In genomic region chr6:148133536-148133935, GRCm38 (mm10) we compare ENCODE assay signal across 25 mouse cellular contexts.
"Had no signal": no experiment of that assay in that cellular context is flagged by ENCODE, and none has a peak within 500 bp of the region (broad histone marks: within the 10 kb centered on the region; RNA-seq: fewer than 3 reads in every experiment).

No protein-coding gene starts in this region.

- H3K9ac ChIP-seq: heart, embryonic 13.5 days; heart, embryonic 15.5 days; hindbrain, embryonic 14.5 days; kidney, embryonic 15.5 days; limb, embryonic 13.5 days; limb, embryonic 15.5 days; liver, embryonic 12.5 days; liver, embryonic 14.5 days had no signal

- H3K36me3 ChIP-seq: heart, embryonic 13.5 days; heart, embryonic 15.5 days; kidney, embryonic 15.5 days; limb, embryonic 13.5 days; limb, embryonic 15.5 days; liver, embryonic 12.5 days had no signal

- ATAC-seq: hindbrain, postnatal 0 days; intestine, embryonic 16.5 days; liver, embryonic 12.5 days had no signal

- H3K4me1 ChIP-seq: heart, embryonic 13.5 days; heart, embryonic 15.5 days; kidney, embryonic 15.5 days; limb, embryonic 13.5 days; limb, embryonic 15.5 days; liver, embryonic 12.5 days had no signal

- H3K4me2 ChIP-seq: heart, embryonic 11.5 days; heart, embryonic 13.5 days; heart, embryonic 15.5 days; hindbrain, embryonic 14.5 days; kidney, embryonic 15.5 days; limb, embryonic 13.5 days; limb, embryonic 15.5 days; liver, embryonic 12.5 days had no signal

- H3K9me3 ChIP-seq: heart, embryonic 13.5 days; heart, embryonic 15.5 days; kidney, embryonic 15.5 days; limb, embryonic 13.5 days; limb, embryonic 15.5 days; liver, embryonic 12.5 days had no signal

- H3K4me3 ChIP-seq: heart, adult 2 months; heart, embryonic 13.5 days; heart, embryonic 15.5 days; kidney, embryonic 15.5 days; limb, embryonic 13.5 days; limb, embryonic 15.5 days; liver, embryonic 12.5 days had no signal

- H3K27me3 ChIP-seq: heart, embryonic 15.5 days; kidney, embryonic 15.5 days; limb, embryonic 13.5 days; limb, embryonic 15.5 days; liver, embryonic 12.5 days had no signal

- DNase-seq: gastrocnemius, postnatal 14 days; gastrocnemius, postnatal 36 days; heart, adult 2 months; heart, postnatal 14 days; heart, postnatal 36 days; kidney, adult 11 months; kidney, adult 2 months; kidney, adult 9 months; kidney, postnatal 14 days; kidney, postnatal 36 days; layer of hippocampus, adult 9-11 months; layer of hippocampus, postnatal 36 days; left cerebral cortex, postnatal 4 days had no signal

- H3K27ac ChIP-seq: heart, adult 2 months; heart, embryonic 13.5 days; heart, embryonic 15.5 days; hindbrain, embryonic 14.5 days; hindbrain, postnatal 0 days; kidney, embryonic 15.5 days; kidney, postnatal 0 days; limb, embryonic 13.5 days; limb, embryonic 15.5 days; liver, embryonic 12.5 days; liver, embryonic 14.5 days had no signal
